ENCODE assay signal across 15 mouse cellular contexts in the genomic region with DNA sequence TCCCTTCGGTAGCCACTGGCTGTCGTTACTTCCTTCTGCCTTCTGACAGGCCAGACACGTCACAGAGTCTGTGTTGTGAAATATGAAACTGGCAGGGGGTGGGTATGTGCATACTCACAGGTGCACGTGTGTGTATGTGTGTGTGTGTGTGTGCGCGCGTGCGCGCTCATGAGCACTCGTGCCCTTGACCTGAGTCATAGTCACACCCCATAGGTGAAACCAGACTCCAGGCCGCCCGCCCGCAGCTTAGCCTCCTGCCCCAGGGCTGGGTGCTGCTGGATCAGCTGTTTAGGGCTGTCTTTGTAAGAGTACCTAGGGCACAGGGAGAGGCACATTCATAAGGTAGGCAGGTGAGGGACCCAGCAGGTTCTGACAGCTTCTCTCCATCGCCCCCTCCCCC. TPM values are rescaled to one million over a fixed set of nuclear protein-coding genes. Genes with fewer than 3 reads are reported as not detected.
A peak's percentile ranks its signal among the peaks of the same experiment; 100 is the strongest.
DNase-seq lines count a peak whose midpoint lies in the region; ATAC-seq and TF ChIP-seq lines count a peak whose summit lies in the region.
"Had no signal": no experiment of that assay in that cellular context is flagged by ENCODE, and none has a peak within 500 bp of the region (broad histone marks: within the 10 kb centered on the region; RNA-seq: fewer than 3 reads in every experiment).

No protein-coding gene starts in this region.

- no peak overlapping the region for H3K4me3 ChIP-seq in kidney, embryonic 15.5 days (replicated peaks)
- no peak overlapping the region for H3K4me3 ChIP-seq in intestine, postnatal 0 days (ENCODE audit: low read depth, low read length)
- H3K4me3 ChIP-seq in lung, embryonic 16.5 days (ENCODE audit: low read length): no peak overlapping the region
- no peak overlapping the region for H3K4me3 ChIP-seq in forebrain, embryonic 12.5 days (replicated peaks)
- H3K4me3 ChIP-seq: heart, adult 2 months; hindbrain, embryonic 12.5 days; left cerebral cortex, adult 2 months; megakaryocyte, embryonic 14.5 days had no signal

- no peak overlapping the region for H3K9ac ChIP-seq in kidney, embryonic 15.5 days
- H3K9ac ChIP-seq in intestine, postnatal 0 days (ENCODE audit: low read depth, low read length): no peak overlapping the region
- H3K9ac ChIP-seq in lung, embryonic 16.5 days (ENCODE audit: low read length): no peak overlapping the region
- no peak overlapping the region for H3K9ac ChIP-seq in forebrain, embryonic 12.5 days
- H3K9ac ChIP-seq: hindbrain, embryonic 12.5 days had no signal

- H3K9me3 ChIP-seq in kidney, embryonic 15.5 days (replicated peaks): no peaks in the 10 kb centered on the region
- H3K9me3 ChIP-seq in intestine, postnatal 0 days (ENCODE audit: control insufficient read depth): no peaks in the 10 kb centered on the region
- H3K9me3 ChIP-seq in lung, embryonic 16.5 days (ENCODE audit: control insufficient read depth, low read length): no peaks in the 10 kb centered on the region
- no peaks in the 10 kb centered on the region for H3K9me3 ChIP-seq in forebrain, embryonic 12.5 days
- H3K9me3 ChIP-seq: hindbrain, embryonic 12.5 days; megakaryocyte, embryonic 14.5 days had no signal

- peaks cover 11% of the 10 kb centered on the region for H3K27me3 ChIP-seq in kidney, embryonic 15.5 days
- H3K27me3 ChIP-seq in intestine, postnatal 0 days (replicated peaks; ENCODE audit: control insufficient read depth, insufficient read depth, low read length): no peaks in the 10 kb centered on the region
- peaks cover 2% of the 10 kb centered on the region; the same call in 1 of the 2 replicates for H3K27me3 ChIP-seq in lung, embryonic 16.5 days (ENCODE audit: control insufficient read depth, insufficient read depth, low read depth, low read length)
- peaks cover 42% of the 10 kb centered on the region for H3K27me3 ChIP-seq in forebrain, embryonic 12.5 days

- H3K36me3 ChIP-seq in kidney, embryonic 15.5 days: no peaks in the 10 kb centered on the region
- 0 out of 2 replicates have a peak, but pooled peaks cover 8% of the 10 kb centered on the region for H3K36me3 ChIP-seq in intestine, postnatal 0 days (ENCODE audit: control insufficient read depth, insufficient read depth)
- no peaks in the 10 kb centered on the region for H3K36me3 ChIP-seq in lung, embryonic 16.5 days (ENCODE audit: control insufficient read depth, insufficient read depth, low read length)
- no peaks in the 10 kb centered on the region for H3K36me3 ChIP-seq in forebrain, embryonic 12.5 days (replicated peaks)
- H3K36me3 ChIP-seq: hindbrain, embryonic 12.5 days had no signal

- ATAC-seq in kidney, embryonic 15.5 days (replicated peaks; ENCODE audit: low FRiP score): no peak; the same call in 1 of the 2 replicates
- peak; percentile 71 for ATAC-seq in intestine, postnatal 0 days
- ATAC-seq in lung, embryonic 16.5 days (ENCODE audit: low read depth): peak; percentile 60
- no peak for ATAC-seq in forebrain, embryonic 12.5 days (ENCODE audit: low FRiP score)

- DNase-seq in kidney, adult 18-20 months: peak; percentile 39
- peak; percentile 60 for DNase-seq in urinary bladder, adult 2 months (ENCODE audit: low spot score)
- no peak for DNase-seq in T-cell, adult 2 months (ENCODE audit: low spot score)
- DNase-seq in gastrocnemius, postnatal 25 days: no peak
- DNase-seq: cerebellum, postnatal 10 days; heart, adult 2 months; right cerebral cortex, postnatal 25 days; thymus, postnatal 25 days had no signal

- no peak for TF ChIP-seq CTCF in intestine, postnatal 0 days (IDR thresholded peaks at IDR 0.05; ENCODE audit: low read depth)

- no peak overlapping the region for H3K4me2 ChIP-seq in kidney, embryonic 15.5 days
- no peak overlapping the region for H3K4me2 ChIP-seq in intestine, postnatal 0 days (replicated peaks; ENCODE audit: low read depth)
- H3K4me2 ChIP-seq in lung, embryonic 16.5 days (ENCODE audit: low read depth, low read length): no peak overlapping the region
- no peak overlapping the region for H3K4me2 ChIP-seq in forebrain, embryonic 12.5 days
- H3K4me2 ChIP-seq: hindbrain, embryonic 12.5 days had no signal

- WGBS in kidney, embryonic 15.5 days: 60% methylated on average over 14 of the region's 14 CpGs
- 45% methylated on average over 14 of the region's 14 CpGs for WGBS in intestine, postnatal 0 days
- WGBS in lung, embryonic 16.5 days: 52% methylated on average over 14 of the region's 14 CpGs
- WGBS in forebrain, embryonic 12.5 days: 79% methylated on average over 14 of the region's 14 CpGs

- no peak overlapping the region for H3K27ac ChIP-seq in kidney, embryonic 15.5 days
- peak overlapping the region; percentile 78 for H3K27ac ChIP-seq in intestine, postnatal 0 days (ENCODE audit: low read depth, low read length)
- H3K27ac ChIP-seq in lung, embryonic 16.5 days (ENCODE audit: low read length): peak overlapping the region; percentile 9
- no peak overlapping the region for H3K27ac ChIP-seq in forebrain, embryonic 12.5 days
- H3K27ac ChIP-seq: heart, adult 2 months; hindbrain, embryonic 12.5 days; left cerebral cortex, adult 2 months had no signal

- H3K4me1 ChIP-seq in kidney, embryonic 15.5 days: peaks cover 25% of the 10 kb centered on the region
- H3K4me1 ChIP-seq in intestine, postnatal 0 days (replicated peaks; ENCODE audit: control insufficient read depth, insufficient read depth, low read length): peaks cover 16% of the 10 kb centered on the region; the same call in 1 of the 2 replicates
- H3K4me1 ChIP-seq in lung, embryonic 16.5 days (replicated peaks; ENCODE audit: control insufficient read depth, insufficient read depth, low read length): peaks cover 5% of the 10 kb centered on the region; the same call in 1 of the 2 replicates
- H3K4me1 ChIP-seq in forebrain, embryonic 12.5 days: peaks cover 18% of the 10 kb centered on the region

RNA-seq across cellular contexts. Expression of a gene that starts 19.4 kb away (rescaled TPM):
- 1.9 and 3.1 TPM in 2 replicates for polyA plus RNA-seq in kidney, embryonic 15.5 days (2015; fragmentation: Nextera tagmentation; extraction: Ambion mirVana)
- 14.3 and 14.4 TPM in 2 replicates for polyA plus RNA-seq in intestine, postnatal 0 days (2015; fragmentation: Nextera tagmentation; extraction: Ambion mirVana)
- 2.5 and 3.2 TPM in 2 replicates for polyA plus RNA-seq in lung, embryonic 16.5 days (2015; fragmentation: Nextera tagmentation; extraction: Ambion mirVana)
- polyA plus RNA-seq in urinary bladder, adult 2 months (2012; rRNA removed): 0.74 and 1.2 TPM in 2 replicates
- 0.23 and 0.59 TPM in 2 replicates for polyA plus RNA-seq in forebrain, embryonic 12.5 days (2016; fragmentation: Nextera tagmentation; extraction: Ambion mirVana)
- not detected for total RNA-seq in gastrocnemius, postnatal 25 days (2021)

RNA-seq across cellular contexts. Expression of a gene that starts 20.1 kb away (rescaled TPM):
- 3.6 and 4.5 TPM in 2 replicates for polyA plus RNA-seq in kidney, embryonic 15.5 days (2015; fragmentation: Nextera tagmentation; extraction: Ambion mirVana)
- polyA plus RNA-seq in intestine, postnatal 0 days (2015; fragmentation: Nextera tagmentation; extraction: Ambion mirVana): 0.89 and 1.1 TPM in 2 replicates
- polyA plus RNA-seq in lung, embryonic 16.5 days (2015; fragmentation: Nextera tagmentation; extraction: Ambion mirVana): 3.0 and 3.1 TPM in 2 replicates
- 8.3 and 9.0 TPM in 2 replicates for polyA plus RNA-seq in urinary bladder, adult 2 months (2012; rRNA removed)
- polyA plus RNA-seq in forebrain, embryonic 12.5 days (2016; fragmentation: Nextera tagmentation; extraction: Ambion mirVana): 11.8 and 14.0 TPM in 2 replicates
- total RNA-seq in gastrocnemius, postnatal 25 days (2021): 1 to 10 TPM; 5.3 to 5.5 TPM

Comparison
In these comparisons a context has a peak if more than half of its experiments do, and no peak if none do; other contexts are left out.
1. DNase-seq: peak in kidney, adult 18-20 months (single experiment) and urinary bladder, adult 2 months (single experiment); none in T-cell, adult 2 months (single experiment) and gastrocnemius, postnatal 25 days (single experiment).
2. ATAC-seq: peak in intestine, postnatal 0 days (single experiment) and lung, embryonic 16.5 days (single experiment); none in kidney, embryonic 15.5 days (single experiment) and forebrain, embryonic 12.5 days (single experiment).
3. H3K27ac ChIP-seq: peak in intestine, postnatal 0 days (single experiment) and lung, embryonic 16.5 days (single experiment); none in kidney, embryonic 15.5 days (single experiment) and forebrain, embryonic 12.5 days (single experiment).